Mouse (Mus musculus) lung, embryonic 14.5 days (tissue): Measurements from ENCODE around the gene Aasdh. TPM values are rescaled to one million over a fixed set of nuclear protein-coding genes. Genes with fewer than 3 reads are reported as not detected.

Experiments used
- ATAC-seq: fragments of 200-750 bp; cut with Nextera tagmentation; 2 replicates; pipeline ENCODE4 v1.8.0; 2017; ENCODE audit warnings: mild to moderate bottlenecking, moderate TSS enrichment, moderate library complexity; ENCODE audit not compliant: insufficient read depth
- DNase-seq: peaks from one replicate; pipeline ENCODE4 v3.0.0-alpha.2; 2015
- H3K27ac ChIP-seq: fragments of 300-500 bp; sonication (generic); 2 replicates; pipeline ENCODE4 v1.5.1; 2014; ENCODE audit warnings: low read depth, mild to moderate bottlenecking, moderate library complexity
- H3K27me3 ChIP-seq: fragments of 300-500 bp; sonication (generic); 2 replicates; pipeline ENCODE4 v1.6.1; 2014; ENCODE audit warnings: low read length, control low read depth; ENCODE audit not compliant: insufficient read depth
- H3K36me3 ChIP-seq: fragments of 300-500 bp; sonication (generic); 2 replicates; pipeline ENCODE4 v1.6.1; 2014; ENCODE audit warnings: control low read depth; ENCODE audit not compliant: insufficient read depth
- H3K4me1 ChIP-seq: fragments of 300-500 bp; sonication (generic); 2 replicates; pipeline ENCODE4 v1.6.1; 2014; ENCODE audit warnings: antibody characterized with exemption, control low read depth; ENCODE audit not compliant: insufficient read depth
- H3K4me2 ChIP-seq: fragments of 300-500 bp; sonication (generic); 2 replicates; pipeline ENCODE4 v1.6.1; 2014; ENCODE audit warnings: mild to moderate bottlenecking
- H3K4me3 ChIP-seq: fragments of 300-500 bp; sonication (generic); 2 replicates; pipeline ENCODE4 v1.5.1; 2014; ENCODE audit warnings: low read depth, low read length
- H3K9ac ChIP-seq: fragments of 300-500 bp; sonication (generic); 2 replicates; pipeline ENCODE4 v1.6.1; 2014
- H3K9me3 ChIP-seq: fragments of 300-500 bp; sonication (generic); 2 replicates; pipeline ENCODE4 v1.6.1; 2016; ENCODE audit warnings: low read depth, low read length, control low read depth
- CTCF ChIP-seq: IDR thresholded peaks from 2 replicates; pipeline ENCODE4 v1.5.1; 2016; ENCODE audit warnings: antibody characterized with exemption, low read depth
- WGBS: fragments of 180-500 bp; shearing (Covaris S2); extraction: QIAGEN DNeasy Blood & Tissue Kit; methylation state at CpG from one replicate; pipeline ENCODE4 v1.1.7; 2014; 5-methylcytosine and 5-hydroxymethylcytosine counted together
- polyA plus RNA-seq: library from polyadenylated mRNA; unstranded; fragments of >200 nt; fragmentation: Nextera tagmentation; extraction: Ambion mirVana; gene quantifications from 2 replicates; pipeline ENCODE4 v1.2.1, GENCODE M21; 2014

The Aasdh gene
- polyA plus RNA-seq: 20.4 and 22.8 TPM in 2 replicates

DNA sequence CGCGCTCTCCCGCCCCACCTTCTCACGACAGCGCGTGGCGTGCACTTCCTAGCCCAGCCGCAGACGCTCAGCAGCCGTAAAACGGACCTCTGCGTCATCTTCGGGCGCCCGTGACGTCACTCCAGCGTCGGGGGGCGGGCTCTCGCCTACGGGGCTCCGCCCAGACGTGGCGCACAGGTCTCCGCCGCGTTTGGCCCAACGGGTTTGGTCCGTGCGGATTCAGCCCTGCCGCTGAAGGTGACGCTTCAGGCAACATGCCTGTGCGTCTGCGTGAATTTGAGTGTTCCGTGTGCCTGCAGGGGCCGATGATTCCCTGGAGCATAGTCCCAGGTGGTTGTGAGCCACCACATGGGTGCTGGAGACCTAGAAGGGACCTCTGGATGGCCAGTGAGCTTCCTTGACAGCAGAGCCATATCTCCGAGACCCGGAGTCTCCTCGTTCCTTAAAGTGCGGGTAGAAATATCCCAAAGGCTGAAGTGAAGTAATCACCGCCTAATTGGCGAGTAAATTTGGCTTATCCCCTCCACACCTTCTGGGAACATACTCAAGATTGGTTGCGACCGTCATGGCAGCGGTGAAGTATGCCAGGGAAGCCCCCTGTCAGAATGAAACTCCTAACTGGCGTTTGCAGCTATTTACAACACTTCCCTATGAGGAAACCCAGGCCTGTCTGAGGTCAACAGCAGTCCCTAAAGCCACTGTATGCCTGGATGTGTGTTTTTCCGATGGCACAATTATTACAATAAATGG is at the start of gene Aasdh:
Gene Aasdh (minus strand): TSS at position 110 of the 750 bp plus-strand sequence.
- Histone ChIP-seq H3K36me3 (no peaks in the 10 kb centered on the region), H3K9me3 (no peaks in the 10 kb centered on the region), H3K4me3 (peak within 1 kb of the TSS; percentile 74), H3K4me1 (no peaks in the 10 kb centered on the region), H3K27ac (peak within 1 kb of the TSS; percentile 91), H3K27me3 (no peaks in the 10 kb centered on the region), H3K9ac (peak within 1 kb of the TSS; percentile 87), H3K4me2 (peak within 1 kb of the TSS; percentile 85)
- peak; percentile 99 for DNase-seq
- WGBS: under 1% methylated on average over 47 of the region's 47 CpGs
- ATAC-seq: peak; percentile 98
- peak; percentile 36 for TF ChIP-seq CTCF

DNA sequence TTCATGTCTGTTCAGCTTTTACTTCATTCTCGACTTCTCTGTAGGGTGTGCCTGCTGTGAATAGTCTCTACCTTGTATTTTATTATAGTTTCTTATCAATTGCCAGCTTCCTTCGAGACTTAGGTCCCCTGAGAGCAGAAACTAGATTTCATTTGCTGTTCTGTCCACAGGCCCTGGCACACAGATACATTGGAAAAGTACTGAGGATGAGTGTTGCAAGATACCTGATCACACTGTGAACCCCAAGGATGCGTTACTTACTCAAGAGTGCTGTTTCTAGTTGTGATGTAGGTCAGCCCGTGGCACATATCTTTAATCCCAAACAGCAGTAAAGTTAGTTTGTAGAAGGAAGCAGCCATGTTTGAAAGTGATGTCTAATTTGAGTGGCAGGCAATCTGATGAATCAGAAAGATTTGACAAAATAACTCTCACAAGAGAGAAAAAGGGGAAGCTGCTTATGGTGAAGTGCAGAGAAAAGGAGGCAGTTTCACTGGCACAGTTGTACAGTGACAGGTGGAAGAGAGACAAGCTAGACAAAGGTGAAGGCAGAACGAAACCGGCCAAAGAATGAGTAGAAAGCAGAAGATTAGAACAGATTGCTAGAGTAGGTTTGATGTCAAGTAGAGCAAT is 49.1 kb upstream of the Aasdh start:
- 85% methylated on average over 6 of the region's 6 CpGs for WGBS
- ATAC-seq: no peak

DNA sequence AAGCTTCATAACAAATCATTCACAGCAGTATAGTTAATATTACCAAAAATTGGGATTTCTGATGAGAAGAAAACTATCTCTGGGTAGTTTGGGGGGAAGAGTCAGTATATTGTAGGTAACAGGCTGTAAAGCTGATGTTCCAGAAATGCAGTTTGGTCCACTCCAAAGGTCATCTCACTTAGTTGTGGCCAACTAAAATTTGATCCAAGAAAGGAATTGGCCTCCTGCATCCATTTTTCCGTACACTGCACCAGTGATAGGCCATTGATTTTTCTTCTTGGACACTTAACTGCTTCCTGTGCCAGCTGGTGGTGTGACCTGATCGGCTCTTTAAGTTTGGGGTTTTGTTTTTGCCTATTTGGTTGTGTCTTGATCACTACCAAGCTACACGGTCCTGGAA is 48.5 kb upstream of the Aasdh start:
- 74% methylated on average over 3 of the region's 3 CpGs for WGBS
- H3K27ac ChIP-seq: no peak overlapping the region
- DNase-seq (no peak), ATAC-seq (no peak)
- H3K9ac ChIP-seq: no peak overlapping the region
- no peaks in the 10 kb centered on the region for H3K27me3 ChIP-seq
- H3K4me1 ChIP-seq: peaks cover 12% of the 10 kb centered on the region
- peaks cover 40% of the 10 kb centered on the region for H3K36me3 ChIP-seq
- H3K9me3 ChIP-seq: no peaks in the 10 kb centered on the region
- no peak overlapping the region for H3K4me2 ChIP-seq
- no peak for TF ChIP-seq CTCF
- H3K4me3 ChIP-seq: no peak overlapping the region

More for the DNA sequence above, 49.1 kb upstream of the Aasdh start:
- Histone ChIP-seq H3K9ac (no peak overlapping the region), H3K9me3 (no peaks in the 10 kb centered on the region), H3K27me3 (no peaks in the 10 kb centered on the region), H3K36me3 (peaks cover 45% of the 10 kb centered on the region), H3K27ac (no peak overlapping the region), H3K4me3 (no peak overlapping the region), H3K4me2 (no peak overlapping the region), H3K4me1 (peaks cover 10% of the 10 kb centered on the region)
- no peak for DNase-seq
- TF ChIP-seq CTCF: no peak

DNA sequence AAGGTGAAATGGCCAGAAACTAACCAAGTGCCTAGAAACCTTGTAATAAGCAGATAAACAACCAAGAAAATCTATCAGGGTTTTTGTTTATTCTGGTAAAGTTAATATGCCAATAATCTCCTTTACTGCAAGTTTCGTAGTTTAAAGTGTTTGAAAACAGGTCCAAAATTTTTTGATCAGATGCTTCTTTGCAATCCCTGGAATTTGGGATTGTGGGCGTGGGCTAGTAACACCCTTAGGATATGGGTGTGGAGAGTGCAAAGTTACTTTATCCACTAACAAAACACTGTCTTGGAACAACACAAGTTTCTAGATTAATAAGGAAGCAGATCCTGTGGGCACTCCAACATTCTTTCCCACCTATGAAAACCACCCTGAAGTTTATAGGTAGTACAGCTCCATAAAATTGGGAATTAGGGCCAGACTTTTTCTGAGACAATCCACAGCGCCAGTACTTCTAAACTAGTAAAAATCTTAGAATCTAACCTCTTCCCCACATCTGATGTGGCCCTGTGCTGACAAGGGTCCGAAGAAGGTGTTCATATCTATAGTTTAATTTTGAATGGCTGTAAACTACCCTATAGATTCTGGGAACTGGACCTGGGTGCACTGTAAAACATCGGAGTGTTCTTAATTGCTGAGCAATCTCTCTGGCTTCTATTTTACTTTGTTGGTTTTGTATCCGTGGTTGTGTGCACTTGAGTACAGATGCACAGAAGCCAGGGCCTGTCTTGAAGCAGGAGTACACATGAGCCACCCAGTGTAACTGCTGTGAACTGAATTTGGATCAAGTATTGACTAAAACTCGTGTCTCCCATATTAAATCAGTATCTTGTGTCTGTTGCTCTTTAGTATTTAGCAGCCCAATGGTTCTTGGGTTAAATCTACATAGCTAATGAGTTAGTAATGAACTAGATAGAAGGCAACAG is 47.1 kb upstream of the Aasdh start:
- DNase-seq (peak; percentile 53), ATAC-seq (no peak)
- peak overlapping the region; percentile 79 for H3K9ac ChIP-seq
- peak overlapping the region; percentile 89 for H3K27ac ChIP-seq
- H3K36me3 ChIP-seq: peaks cover 35% of the 10 kb centered on the region
- H3K4me2 ChIP-seq: peak overlapping the region; percentile 85
- no peaks in the 10 kb centered on the region for H3K9me3 ChIP-seq
- H3K4me3 ChIP-seq: peak overlapping the region; percentile 78
- 9% methylated on average over 7 of the region's 7 CpGs for WGBS
- peaks cover 15% of the 10 kb centered on the region for H3K4me1 ChIP-seq
- no peaks in the 10 kb centered on the region for H3K27me3 ChIP-seq
- no peak for TF ChIP-seq CTCF

DNA sequence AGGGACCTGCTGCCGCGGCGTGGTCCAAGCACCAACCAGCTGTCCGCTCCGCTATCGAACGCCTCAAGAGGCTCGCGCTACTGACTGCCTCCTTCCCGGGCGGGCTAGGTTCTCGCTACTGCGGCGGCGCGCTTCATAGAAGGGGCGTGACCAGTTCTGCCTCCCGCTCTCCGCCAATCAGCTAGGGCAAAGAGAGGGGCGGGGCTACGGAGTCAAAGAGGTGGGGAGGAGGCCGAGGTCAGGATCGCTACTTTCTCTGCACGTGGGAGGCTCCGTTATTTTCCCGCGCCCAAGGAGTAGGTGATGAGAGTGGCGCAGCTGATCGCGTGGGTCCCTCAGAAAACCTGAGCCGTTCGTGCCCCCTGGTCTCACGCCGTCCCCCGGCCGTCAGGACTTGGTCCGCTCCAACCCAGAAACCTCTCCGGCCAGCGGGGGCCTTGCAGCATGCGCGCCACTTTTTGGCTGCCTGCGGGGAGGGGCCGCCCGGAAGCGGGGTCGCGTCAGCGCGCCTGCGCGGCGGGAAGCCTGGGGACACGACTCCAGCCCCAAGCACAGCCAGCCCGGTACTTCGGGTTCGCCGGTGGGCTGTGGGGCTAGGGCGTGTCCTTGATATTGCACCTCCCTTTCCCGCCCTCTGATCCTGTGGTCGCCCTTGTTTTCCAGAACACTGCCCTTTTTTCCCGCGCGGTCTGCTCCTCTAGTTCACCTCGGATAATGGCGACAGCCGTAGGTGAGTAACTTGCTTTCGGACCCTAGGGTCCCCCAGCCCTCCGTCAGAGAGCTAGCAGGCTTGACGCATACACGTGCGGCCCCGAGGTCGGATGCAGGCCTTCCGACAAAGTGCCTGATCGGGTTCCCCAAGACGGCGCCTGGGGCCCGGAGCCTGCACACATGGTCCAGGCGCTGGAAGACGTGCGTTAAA is 46.1 kb upstream of the Aasdh start, which contains the start of the genes Paics and Ppat:
Gene Paics (plus strand): TSS at position 202 of the 922 bp plus-strand sequence.
Gene Ppat (minus strand): TSS at position 473 of the 922 bp plus-strand sequence.
- H3K27ac ChIP-seq: peak within 1 kb of the TSS; percentile 89
- H3K4me3 ChIP-seq: peak within 1 kb of the TSS; percentile 78
- no peaks in the 10 kb centered on the region for H3K9me3 ChIP-seq
- H3K4me2 ChIP-seq: peak within 1 kb of the TSS; percentile 85
- peak within 1 kb of the TSS; percentile 79 for H3K9ac ChIP-seq
- peaks cover 15% of the 10 kb centered on the region for H3K4me1 ChIP-seq
- H3K36me3 ChIP-seq: peaks cover 29% of the 10 kb centered on the region
- DNase-seq (peak; percentile 99), ATAC-seq (peak; percentile 97)
- H3K27me3 ChIP-seq: no peaks in the 10 kb centered on the region
- TF ChIP-seq CTCF: no peak
- under 1% methylated on average over 80 of the region's 81 CpGs for WGBS
